Mouse (Mus musculus) liver, adult 2 months (tissue): ENCODE results near the gene Atp8b2. TPM values are rescaled to one million over a fixed set of nuclear protein-coding genes. Genes with fewer than 3 reads are reported as not detected.

Experiments
- DNase-seq: peaks from one replicate; pipeline ENCODE4 v3.0.0-alpha.2; 2011; ENCODE audit warnings: low read depth, low spot score; ENCODE audit errors: extremely low read depth
- H3K27ac ChIP-seq: fragments of 200-500 bp; replicated peaks from 2 replicates; pipeline ENCODE4 v1.5.1; 2012; ENCODE audit warnings: low read depth, mild to moderate bottlenecking, control low read depth, inconsistent platforms, low read length; ENCODE audit not compliant: insufficient read depth
- H3K27me3 ChIP-seq: fragments of 200-500 bp; 2 replicates; pipeline ENCODE4 v1.6.1; 2012; ENCODE audit warnings: mild to moderate bottlenecking, moderate library complexity, low read length, inconsistent platforms; ENCODE audit not compliant: control insufficient read depth, insufficient read depth
- H3K36me3 ChIP-seq: fragments of 200-500 bp; 2 replicates; pipeline ENCODE4 v1.6.1; 2012; ENCODE audit warnings: low read length, inconsistent platforms; ENCODE audit not compliant: control insufficient read depth, insufficient read depth
- H3K4me1 ChIP-seq: fragments of 200-500 bp; 2 replicates; pipeline ENCODE4 v1.6.1; 2011; ENCODE audit warnings: low read length; ENCODE audit not compliant: control insufficient read depth, insufficient read depth
- H3K4me3 ChIP-seq: fragments of 200-500 bp; 2 replicates; pipeline ENCODE4 v1.5.1; 2011; ENCODE audit warnings: low read depth, mild to moderate bottlenecking, control low read depth, low read length, moderate library complexity; ENCODE audit not compliant: insufficient read depth
- H3K79me2 ChIP-seq: fragments of 200-500 bp; 2 replicates; pipeline ENCODE4 v1.6.1; 2012; ENCODE audit warnings: inconsistent platforms, mild to moderate bottlenecking, low read length, moderate library complexity; ENCODE audit not compliant: control insufficient read depth, insufficient read depth
- H3K9ac ChIP-seq: fragments of 200-500 bp; 2 replicates; pipeline ENCODE4 v1.6.1; 2012; ENCODE audit warnings: low read depth, mild to moderate bottlenecking, control low read depth, inconsistent platforms, low read length
- CTCF ChIP-seq: fragments of 200-500 bp; IDR thresholded peaks from 2 replicates; pipeline ENCODE4 v1.5.1; 2011; ENCODE audit warnings: low read depth, low read length, control low read depth
- POLR2A ChIP-seq: fragments of 200-500 bp; IDR thresholded peaks from 2 replicates; pipeline ENCODE4 v1.6.1; 2011; ENCODE audit warnings: low read length, control low read depth; ENCODE audit not compliant: insufficient read depth; ENCODE audit errors: extremely low read depth
- WGBS: fragments of 180-500 bp; shearing (Covaris S2); methylation state at CpG from one replicate; pipeline ENCODE4 v1.1.7; 2018; 5-methylcytosine and 5-hydroxymethylcytosine counted together
- polyA plus RNA-seq: library from polyadenylated mRNA; depleted of rRNA; stranded (reverse); fragments of >200 nt; gene quantifications from 2 replicates; pipeline ENCODE4 v1.2.3, GENCODE M21; 2012
- total RNA-seq: library from RNA; depleted of rRNA; stranded (reverse); fragments of >200 nt; gene quantifications from 2 replicates; pipeline ENCODE4 v1.2.3, GENCODE M21; 2014

The Atp8b2 gene
- total and polyA plus RNA-seq, 2 experiments: 2.3 to 4.0 TPM

- H3K79me2 ChIP-seq: no peaks in the 10 kb centered on the region
- 62% methylated on average over 7 of the region's 7 CpGs for WGBS
- no peak for TF ChIP-seq POLR2A
- no peak for TF ChIP-seq CTCF
- no peaks in the 10 kb centered on the region for H3K27me3 ChIP-seq
- no peak overlapping the region for H3K4me3 ChIP-seq
- no peak overlapping the region for H3K9ac ChIP-seq
- DNase-seq: no peak
- no peaks in the 10 kb centered on the region; the same call in 1 of the 2 replicates for H3K4me1 ChIP-seq
- H3K27ac ChIP-seq: no peak overlapping the region
- no peaks in the 10 kb centered on the region for H3K36me3 ChIP-seq
Measured at GRCm38 (mm10) chr3:89968509-89968908, 5.2 kb upstream of the Atp8b2 start.

- H3K4me1 ChIP-seq: no peaks in the 10 kb centered on the region; the same call in 1 of the 2 replicates
- TF ChIP-seq CTCF (peak; percentile 38), POLR2A (no peak)
- H3K27me3 ChIP-seq: peaks cover 5% of the 10 kb centered on the region; the same call in 1 of the 2 replicates
- H3K79me2 ChIP-seq: no peaks in the 10 kb centered on the region
- no peak overlapping the region for H3K27ac ChIP-seq
- DNase-seq: peak; percentile 22
- H3K9ac ChIP-seq: no peak overlapping the region
- H3K4me3 ChIP-seq: no peak overlapping the region
- no peaks in the 10 kb centered on the region for H3K36me3 ChIP-seq
- WGBS: 75% methylated on average over 4 of the region's 4 CpGs
Measured at GRCm38 (mm10) chr3:89966946-89967345, 3.6 kb upstream of the Atp8b2 start.

- Histone ChIP-seq H3K27me3 (peaks cover 5% of the 10 kb centered on the region; the same call in 1 of the 2 replicates), H3K79me2 (no peaks in the 10 kb centered on the region), H3K4me1 (no peaks in the 10 kb centered on the region; the same call in 1 of the 2 replicates), H3K36me3 (no peaks in the 10 kb centered on the region), H3K9ac (no peak overlapping the region), H3K27ac (no peak overlapping the region), H3K4me3 (no peak overlapping the region)
- DNase-seq: no peak
- WGBS: 89% methylated on average over 5 of the region's 5 CpGs
- TF ChIP-seq POLR2A: no peak
- no peak for TF ChIP-seq CTCF
Measured at GRCm38 (mm10) chr3:89965972-89966371, 2.7 kb upstream of the Atp8b2 start.

DNA sequence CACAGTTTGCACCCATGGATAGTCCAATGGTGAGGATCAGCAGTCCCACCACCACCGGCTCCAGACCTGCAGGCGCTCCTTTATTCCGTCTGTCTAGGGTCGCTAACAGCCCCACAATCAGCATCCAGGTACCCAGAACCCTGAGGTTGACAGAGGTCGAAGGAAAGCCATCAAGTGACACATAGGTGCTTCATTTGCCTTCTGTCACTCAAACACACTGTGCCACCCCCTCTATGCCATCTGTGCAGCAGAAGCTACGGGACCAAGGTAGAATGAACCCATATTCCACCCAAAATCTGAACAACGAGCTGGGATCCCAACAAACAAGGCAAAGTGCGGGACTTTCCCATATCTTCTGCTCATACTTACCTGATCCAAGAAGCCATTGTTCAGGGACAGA is 2.2 kb upstream of the Atp8b2 start:
- H3K4me3 ChIP-seq: no peak overlapping the region
- WGBS: 94% methylated on average over 8 of the region's 8 CpGs
- no peak for TF ChIP-seq CTCF
- TF ChIP-seq POLR2A: no peak

DNA sequence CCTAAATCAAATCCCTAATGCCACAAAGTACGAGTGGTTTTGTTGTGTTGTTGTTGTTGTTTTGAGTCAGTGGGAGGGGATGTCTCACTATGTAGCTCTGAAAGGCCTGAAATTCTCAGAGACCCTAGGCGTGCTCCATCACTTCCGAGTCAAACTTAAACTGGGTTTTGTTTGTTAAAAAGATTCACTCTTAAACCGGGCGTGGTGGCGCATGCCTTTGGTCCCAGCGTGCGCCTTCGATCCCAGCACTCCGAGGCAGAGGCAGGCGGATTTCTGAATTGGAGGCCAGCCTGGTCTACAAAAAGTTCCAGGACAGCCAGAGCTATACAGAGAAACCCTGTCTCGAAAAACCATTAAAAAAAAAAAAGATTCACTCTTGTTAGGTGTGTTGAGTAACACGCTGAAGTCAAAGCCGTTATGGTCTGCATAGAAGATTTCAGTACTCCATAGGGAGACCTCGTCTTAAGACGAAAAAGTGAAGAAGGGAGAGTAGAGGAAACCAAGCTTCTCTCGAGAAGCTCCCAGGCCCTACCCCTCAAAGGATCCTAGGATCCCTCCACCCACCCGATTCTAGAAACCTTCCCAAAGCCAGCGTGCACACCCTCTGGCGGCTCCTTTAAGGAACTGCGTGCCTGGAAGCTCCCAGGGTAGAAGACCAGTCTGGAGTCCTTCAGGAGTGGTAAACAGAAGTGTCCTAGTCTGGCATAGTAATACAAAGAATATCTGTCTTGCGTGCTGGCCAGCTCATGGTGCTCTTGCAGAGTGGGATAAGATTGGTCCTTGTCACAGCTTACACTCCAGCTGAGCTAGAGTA is 825 bp upstream of the Atp8b2 start:
- H3K4me1 ChIP-seq: no peaks in the 10 kb centered on the region; the same call in 1 of the 2 replicates
- peaks cover 5% of the 10 kb centered on the region; the same call in 1 of the 2 replicates for H3K27me3 ChIP-seq
- peak overlapping the region; percentile 3 for H3K27ac ChIP-seq
- H3K79me2 ChIP-seq: no peaks in the 10 kb centered on the region
- peak overlapping the region; percentile 79 for H3K4me3 ChIP-seq
- peak overlapping the region; percentile 65 for H3K9ac ChIP-seq
- DNase-seq: peak; percentile 5
- H3K36me3 ChIP-seq: no peaks in the 10 kb centered on the region
- TF ChIP-seq CTCF (peak; percentile 75), POLR2A (no peak)
- WGBS: 35% methylated on average over 22 of the region's 22 CpGs

More for the DNA sequence above, 2.2 kb upstream of the Atp8b2 start:
- Histone ChIP-seq H3K79me2 (no peaks in the 10 kb centered on the region), H3K9ac (no peak overlapping the region), H3K27me3 (peaks cover 5% of the 10 kb centered on the region; the same call in 1 of the 2 replicates), H3K4me1 (no peaks in the 10 kb centered on the region; the same call in 1 of the 2 replicates), H3K36me3 (no peaks in the 10 kb centered on the region), H3K27ac (no peak overlapping the region)
- DNase-seq: no peak
